Mouse (Mus musculus): ENCODE results near the gene Ybx3. TPM values are rescaled to one million over a fixed set of nuclear protein-coding genes. Genes with fewer than 3 reads are reported as not detected.

The Ybx3 gene
- polyA plus RNA-seq (2016; fragmentation: Nextera tagmentation; extraction: Ambion mirVana): 41.6 and 42.5 TPM in 2 replicates

- peak within 1 kb of the TSS; percentile 95 for H3K27ac ChIP-seq
- DNase-seq (ENCODE audit: extremely low spot score, low spot score): peak; percentile 79
- peaks cover 45% of the 10 kb centered on the region for H3K4me1 ChIP-seq
- under 1% methylated on average over 105 of the region's 107 CpGs for WGBS
- H3K4me3 ChIP-seq: peak within 1 kb of the TSS; percentile 78
- H3K27me3 ChIP-seq (ENCODE audit: poor library complexity, severe bottlenecking): peaks cover 10% of the 10 kb centered on the region; the same call in 1 of the 2 replicates
- H3K9me3 ChIP-seq: no peaks in the 10 kb centered on the region
- H3K36me3 ChIP-seq (replicated peaks): no peaks in the 10 kb centered on the region
Observed at GRCm38 (mm10) chr6:131388040-131389021, at the start of gene Ybx3. Ybx3 (minus strand) TSS chr6:131388476.

DNA sequence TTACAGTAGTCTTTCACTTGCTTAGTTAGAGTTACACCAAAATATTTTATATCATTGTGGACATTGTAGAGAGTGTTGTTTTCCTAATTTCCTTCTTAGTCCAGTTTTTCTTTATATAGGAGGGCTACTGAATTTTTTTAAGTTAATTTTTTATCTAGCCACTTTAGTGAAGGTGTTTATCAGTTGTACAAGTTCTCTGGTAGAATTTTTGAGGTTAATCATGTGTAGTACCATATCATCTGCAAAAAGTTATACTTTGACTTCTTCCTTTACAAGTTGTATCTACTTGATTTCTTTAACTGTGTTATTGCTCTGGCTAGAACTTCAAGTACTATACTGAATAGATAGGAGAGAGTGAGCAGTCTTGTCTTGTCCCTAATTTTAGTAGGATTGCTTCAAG lies 48.4 kb upstream of the Ybx3 start:
- Histone ChIP-seq H3K4me1 (peaks cover 5% of the 10 kb centered on the region), H3K36me3 (replicated peaks) (no peaks in the 10 kb centered on the region), H3K9me3 (peaks cover 13% of the 10 kb centered on the region; the same call in 1 of the 2 replicates), H3K27me3 (ENCODE audit: poor library complexity, severe bottlenecking) (peaks cover 25% of the 10 kb centered on the region), H3K27ac (no peak overlapping the region), H3K4me3 (no peak overlapping the region)
- DNase-seq (ENCODE audit: extremely low spot score, low spot score): no peak

DNA sequence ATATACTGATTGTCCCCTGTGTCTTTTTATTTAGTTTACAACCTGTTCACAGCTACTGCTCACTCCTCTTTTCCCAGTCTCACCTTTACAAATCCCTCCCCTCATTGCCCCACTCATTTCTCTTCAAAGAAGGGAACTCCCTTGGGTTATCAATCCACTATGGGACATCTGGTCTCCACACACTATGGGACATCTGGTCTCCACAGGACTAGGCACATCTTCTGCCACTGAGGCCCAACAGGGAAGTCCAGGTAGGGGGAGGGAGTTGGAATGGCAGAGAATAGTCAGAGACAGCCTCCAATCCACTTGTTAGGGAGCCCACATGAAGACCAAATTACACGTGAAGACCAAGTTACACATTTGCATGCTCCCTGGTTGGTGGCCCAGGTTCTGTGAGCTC lies 45.8 kb upstream of the Ybx3 start:
- Histone ChIP-seq H3K9me3 (peaks cover 9% of the 10 kb centered on the region; the same call in 1 of the 2 replicates), H3K36me3 (replicated peaks) (no peaks in the 10 kb centered on the region), H3K4me3 (peak overlapping the region; percentile 55), H3K27me3 (ENCODE audit: poor library complexity, severe bottlenecking) (peaks cover 25% of the 10 kb centered on the region), H3K4me1 (peaks cover 5% of the 10 kb centered on the region), H3K27ac (no peak overlapping the region)
- DNase-seq (ENCODE audit: extremely low spot score, low spot score): no peak
- WGBS: 83% methylated on average over 1 of the region's 1 CpGs

GRCm38 (mm10) chr6:131433153-131434048 lies 45.1 kb upstream of the Ybx3 start:
- peaks cover 25% of the 10 kb centered on the region for H3K27me3 ChIP-seq (ENCODE audit: poor library complexity, severe bottlenecking)
- H3K36me3 ChIP-seq (replicated peaks): no peaks in the 10 kb centered on the region
- WGBS: 7% methylated on average over 39 of the region's 39 CpGs
- peak overlapping the region; percentile 77 for H3K27ac ChIP-seq
- 0 out of 2 replicates have a peak, but pooled peaks cover 2% of the 10 kb centered on the region for H3K9me3 ChIP-seq
- DNase-seq (ENCODE audit: extremely low spot score, low spot score): peak; percentile 31
- peak overlapping the region; percentile 55 for H3K4me3 ChIP-seq
- peaks cover 5% of the 10 kb centered on the region for H3K4me1 ChIP-seq

DNA sequence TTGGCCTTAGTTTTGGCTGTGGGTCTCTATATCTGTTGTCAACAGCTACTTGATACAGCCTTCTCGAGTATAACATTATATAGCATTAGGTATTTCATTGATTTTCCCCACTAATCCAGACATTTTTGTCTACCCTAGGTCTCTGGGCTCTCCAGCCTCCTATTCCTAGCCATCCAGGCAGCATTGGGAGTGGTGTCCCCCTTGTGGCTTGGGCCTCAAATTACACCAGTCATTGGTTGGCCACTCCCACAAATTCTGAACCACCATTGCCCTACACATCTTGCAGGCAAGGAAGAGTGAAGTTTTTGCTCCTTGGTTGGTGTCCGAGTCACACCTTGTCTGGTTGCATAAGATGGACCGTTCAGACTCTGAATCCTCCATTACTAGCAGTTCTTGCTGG lies 33.3 kb upstream of the Ybx3 start:
- peaks cover 6% of the 10 kb centered on the region; the same call in 1 of the 2 replicates for H3K9me3 ChIP-seq
- DNase-seq (ENCODE audit: extremely low spot score, low spot score): no peak
- H3K4me3 ChIP-seq: no peak overlapping the region
- no peaks in the 10 kb centered on the region for H3K36me3 ChIP-seq (replicated peaks)
- WGBS: 61% methylated on average over 3 of the region's 3 CpGs
- H3K27me3 ChIP-seq (ENCODE audit: poor library complexity, severe bottlenecking): no peaks in the 10 kb centered on the region
- no peaks in the 10 kb centered on the region for H3K4me1 ChIP-seq
- no peak overlapping the region for H3K27ac ChIP-seq

DNA sequence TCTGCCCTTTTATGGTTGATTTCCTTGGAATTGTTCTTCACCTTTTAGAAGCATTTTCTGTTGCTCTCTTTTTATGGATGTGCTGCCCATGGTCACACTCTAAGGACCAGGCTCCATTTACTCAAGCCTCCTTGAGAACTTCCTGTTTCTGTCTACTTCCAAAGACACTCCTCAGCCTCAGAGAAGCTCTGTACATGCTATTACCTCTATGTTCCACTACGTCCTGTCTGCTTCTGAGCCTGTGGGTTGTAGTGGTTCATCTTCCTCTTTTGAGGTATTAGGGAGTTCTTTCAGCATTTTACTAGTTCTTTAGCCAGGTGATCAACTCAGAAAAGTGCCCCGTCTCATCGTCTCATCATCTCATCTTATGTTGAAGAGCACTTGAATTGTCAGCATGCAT lies 31.3 kb upstream of the Ybx3 start:
- H3K27ac ChIP-seq: no peak overlapping the region
- no peak overlapping the region for H3K4me3 ChIP-seq
- H3K4me1 ChIP-seq: no peaks in the 10 kb centered on the region
- WGBS: 87% methylated on average over 3 of the region's 3 CpGs
- no peaks in the 10 kb centered on the region for H3K9me3 ChIP-seq
- H3K36me3 ChIP-seq (replicated peaks): no peaks in the 10 kb centered on the region
- DNase-seq (ENCODE audit: extremely low spot score, low spot score): no peak
- H3K27me3 ChIP-seq (ENCODE audit: poor library complexity, severe bottlenecking): no peaks in the 10 kb centered on the region

- Histone ChIP-seq H3K27ac (no peak overlapping the region), H3K36me3 (replicated peaks) (no peaks in the 10 kb centered on the region), H3K4me1 (no peaks in the 10 kb centered on the region), H3K27me3 (ENCODE audit: poor library complexity, severe bottlenecking) (no peaks in the 10 kb centered on the region), H3K9me3 (no peaks in the 10 kb centered on the region), H3K4me3 (no peak overlapping the region)
- DNase-seq (ENCODE audit: extremely low spot score, low spot score): no peak
Observed at GRCm38 (mm10) chr6:131418770-131419169, 30.5 kb upstream of the Ybx3 start.

- H3K4me3 ChIP-seq: no peak overlapping the region
- 87% methylated on average over 6 of the region's 6 CpGs for WGBS
- no peaks in the 10 kb centered on the region for H3K36me3 ChIP-seq (replicated peaks)
- DNase-seq (ENCODE audit: extremely low spot score, low spot score): no peak
- H3K27me3 ChIP-seq (ENCODE audit: poor library complexity, severe bottlenecking): no peaks in the 10 kb centered on the region
- H3K27ac ChIP-seq: no peak overlapping the region
- no peaks in the 10 kb centered on the region for H3K4me1 ChIP-seq
- no peaks in the 10 kb centered on the region for H3K9me3 ChIP-seq
Observed at GRCm38 (mm10) chr6:131411116-131411843, 23.0 kb upstream of the Ybx3 start.

DNA sequence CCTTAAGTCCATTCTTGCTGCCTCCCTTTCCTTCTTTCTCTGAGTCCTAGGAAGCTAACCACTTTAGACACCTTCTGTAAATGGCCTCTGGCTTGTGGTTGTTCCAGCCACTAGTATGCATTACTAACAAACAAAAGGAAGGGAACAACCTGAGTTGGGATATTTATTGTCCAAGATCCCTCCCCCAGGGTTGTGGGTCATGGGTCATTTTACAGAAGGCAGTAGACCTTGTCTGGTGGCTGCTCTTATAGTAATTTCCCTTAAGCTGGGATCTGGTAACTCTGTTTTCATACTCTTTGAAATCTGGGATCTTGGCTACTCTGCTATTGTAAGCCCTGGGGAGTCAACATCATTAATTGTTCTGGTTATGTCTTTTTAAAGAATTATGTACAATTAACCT lies 18.7 kb upstream of the Ybx3 start:
- H3K4me3 ChIP-seq: no peak overlapping the region
- H3K9me3 ChIP-seq: no peaks in the 10 kb centered on the region
- H3K4me1 ChIP-seq: peaks cover 5% of the 10 kb centered on the region; the same call in 1 of the 2 replicates
- DNase-seq (ENCODE audit: extremely low spot score, low spot score): no peak
- H3K27me3 ChIP-seq (ENCODE audit: poor library complexity, severe bottlenecking): no peaks in the 10 kb centered on the region
- H3K36me3 ChIP-seq (replicated peaks): no peaks in the 10 kb centered on the region
- no peak overlapping the region for H3K27ac ChIP-seq

- no peak for DNase-seq (ENCODE audit: extremely low spot score, low spot score)
- Histone ChIP-seq H3K27me3 (ENCODE audit: poor library complexity, severe bottlenecking) (no peaks in the 10 kb centered on the region), H3K4me1 (peaks cover 5% of the 10 kb centered on the region; the same call in 1 of the 2 replicates), H3K4me3 (no peak overlapping the region), H3K9me3 (no peaks in the 10 kb centered on the region), H3K36me3 (replicated peaks) (no peaks in the 10 kb centered on the region), H3K27ac (no peak overlapping the region)
- 2% methylated on average over 2 of the region's 2 CpGs for WGBS
Observed at GRCm38 (mm10) chr6:131405896-131406295, 17.6 kb upstream of the Ybx3 start.

DNA sequence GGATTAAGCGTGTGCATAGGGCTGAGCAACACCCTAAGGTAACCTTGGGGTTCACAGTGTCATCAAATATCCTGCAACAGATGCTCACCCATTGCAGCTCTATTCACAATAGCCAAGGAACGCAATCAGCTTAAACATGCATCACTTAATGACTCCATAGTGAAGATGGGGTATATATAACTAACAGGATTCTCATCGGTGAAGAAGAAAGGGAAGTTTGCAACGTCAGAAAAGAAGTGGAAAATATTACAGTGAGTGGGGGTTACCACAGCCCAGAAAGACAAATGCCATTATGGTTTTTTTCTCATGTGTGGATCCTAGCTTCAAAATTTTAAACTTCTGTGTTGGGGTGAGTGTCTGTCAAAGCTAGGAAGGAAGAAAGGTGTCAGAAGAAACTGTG lies 16.9 kb upstream of the Ybx3 start:
- peaks cover 5% of the 10 kb centered on the region; the same call in 1 of the 2 replicates for H3K4me1 ChIP-seq
- H3K4me3 ChIP-seq: no peak overlapping the region
- no peak for DNase-seq (ENCODE audit: extremely low spot score, low spot score)
- no peaks in the 10 kb centered on the region for H3K36me3 ChIP-seq (replicated peaks)
- no peaks in the 10 kb centered on the region for H3K9me3 ChIP-seq
- no peak overlapping the region for H3K27ac ChIP-seq
- 86% methylated on average over 4 of the region's 4 CpGs for WGBS
- H3K27me3 ChIP-seq (ENCODE audit: poor library complexity, severe bottlenecking): no peaks in the 10 kb centered on the region

DNA sequence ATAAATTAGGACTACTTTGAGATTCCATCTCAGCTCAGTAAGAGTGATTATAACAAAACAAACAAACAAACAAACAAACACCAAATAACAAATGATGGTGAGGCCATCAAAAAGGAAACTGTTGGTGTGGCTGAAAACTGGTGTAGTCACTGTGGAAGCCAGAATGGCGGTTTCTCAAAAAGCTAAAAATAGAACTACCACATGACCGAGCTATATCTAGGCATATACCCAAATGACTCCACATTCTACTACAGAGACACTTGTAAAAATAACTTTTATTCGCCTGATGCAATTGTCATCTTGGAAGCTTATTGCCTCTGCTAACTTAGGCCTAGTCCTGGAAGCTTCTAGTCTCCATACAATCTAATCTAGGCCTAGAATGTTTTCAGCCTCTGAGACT lies 16.0 kb upstream of the Ybx3 start:
- Histone ChIP-seq H3K9me3 (no peaks in the 10 kb centered on the region), H3K27me3 (ENCODE audit: poor library complexity, severe bottlenecking) (no peaks in the 10 kb centered on the region), H3K4me3 (no peak overlapping the region), H3K36me3 (replicated peaks) (no peaks in the 10 kb centered on the region), H3K4me1 (peaks cover 5% of the 10 kb centered on the region; the same call in 1 of the 2 replicates), H3K27ac (no peak overlapping the region)
- WGBS: 84% methylated on average over 3 of the region's 3 CpGs
- DNase-seq (ENCODE audit: extremely low spot score, low spot score): no peak

Data from forebrain, embryonic 10.5 days (tissue).